Mouse (Mus musculus): ENCODE results near the gene Rab36. TPM values are rescaled to one million over a fixed set of nuclear protein-coding genes. Genes with fewer than 3 reads are reported as not detected.
A peak's percentile ranks its signal among the peaks of the same experiment; 100 is the strongest.

Rab36 gene
- polyA plus RNA-seq, 1 experiment, result 1.2 TPM

DNA sequence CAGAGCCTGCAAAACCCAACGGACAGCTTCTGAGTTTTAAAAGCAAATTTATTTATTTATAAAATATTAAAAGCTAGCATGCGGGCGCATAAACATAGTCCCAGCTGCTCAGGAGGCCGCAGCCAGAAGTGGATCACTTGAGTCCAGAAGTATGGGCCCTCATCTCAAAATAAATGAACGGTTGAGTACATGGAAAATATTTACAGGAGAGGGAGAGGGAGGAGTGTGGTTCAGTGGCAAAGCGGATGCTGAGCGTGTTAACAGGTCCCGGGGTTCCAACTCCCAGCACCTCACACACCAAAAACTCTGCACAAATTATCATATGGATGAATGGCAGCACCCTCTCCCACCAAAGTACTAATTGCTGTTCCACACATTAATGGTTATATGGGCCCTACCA, 21.5 kb downstream of the Rab36 start:
- Histone ChIP-seq H3K27ac (ENCODE audit: insufficient read depth, low read length) (no peak overlapping the region), H3K36me3 (ENCODE audit: control insufficient read depth, insufficient read depth, low read length, poor library complexity, severe bottlenecking) (no peaks in the 10 kb centered on the region), H3K4me1 (ENCODE audit: control insufficient read depth, insufficient read depth, low read length) (no peaks in the 10 kb centered on the region), H3K9ac (ENCODE audit: low read depth, poor library complexity, severe bottlenecking) (no peak overlapping the region), H3K9me3 (replicated peaks; ENCODE audit: control insufficient read depth, insufficient read depth, low read length, poor library complexity, severe bottlenecking) (no peaks in the 10 kb centered on the region), H3K4me3 (ENCODE audit: low read depth, low read length) (no peak overlapping the region), H3K27me3 (ENCODE audit: control insufficient read depth, insufficient read depth, low read length, poor library complexity, severe bottlenecking) (peaks cover 2% of the 10 kb centered on the region; the same call in 1 of the 2 replicates)
- no peak for TF ChIP-seq EP300 (IDR thresholded peaks at IDR 0.05; ENCODE audit: insufficient read depth, low read depth, low read length)
- TF ChIP-seq POLR2A (IDR thresholded peaks at IDR 0.05; ENCODE audit: insufficient read depth, low read length), result no peak
- no peak for TF ChIP-seq CTCF (IDR thresholded peaks at IDR 0.05; ENCODE audit: low read depth, low read length)

- Histone ChIP-seq H3K9me3 (replicated peaks; ENCODE audit: control insufficient read depth, insufficient read depth, low read length, poor library complexity, severe bottlenecking) (no peaks in the 10 kb centered on the region), H3K27me3 (ENCODE audit: control insufficient read depth, insufficient read depth, low read length, poor library complexity, severe bottlenecking) (peaks cover 2% of the 10 kb centered on the region; the same call in 1 of the 2 replicates), H3K27ac (ENCODE audit: insufficient read depth, low read length) (no peak overlapping the region), H3K4me1 (ENCODE audit: control insufficient read depth, insufficient read depth, low read length) (no peaks in the 10 kb centered on the region), H3K4me3 (ENCODE audit: low read depth, low read length) (no peak overlapping the region), H3K36me3 (ENCODE audit: control insufficient read depth, insufficient read depth, low read length, poor library complexity, severe bottlenecking) (no peaks in the 10 kb centered on the region), H3K9ac (ENCODE audit: low read depth, poor library complexity, severe bottlenecking) (no peak overlapping the region)
- no peak for TF ChIP-seq EP300 (IDR thresholded peaks at IDR 0.05; ENCODE audit: insufficient read depth, low read depth, low read length)
- TF ChIP-seq POLR2A (IDR thresholded peaks at IDR 0.05; ENCODE audit: insufficient read depth, low read length), result no peak
- no peak for TF ChIP-seq CTCF (IDR thresholded peaks at IDR 0.05; ENCODE audit: low read depth, low read length)
Observed at GRCm38 (mm10) chr10:75058761-75059395, 22.0 kb downstream of the Rab36 start.

- TF ChIP-seq EP300 (IDR thresholded peaks at IDR 0.05; ENCODE audit: insufficient read depth, low read depth, low read length) (no peak), POLR2A (IDR thresholded peaks at IDR 0.05; ENCODE audit: insufficient read depth, low read length) (no peak), CTCF (IDR thresholded peaks at IDR 0.05; ENCODE audit: low read depth, low read length) (peak; percentile 82)
- H3K4me1 ChIP-seq (ENCODE audit: control insufficient read depth, insufficient read depth, low read length), result no peaks in the 10 kb centered on the region
- no peak overlapping the region for H3K9ac ChIP-seq (ENCODE audit: low read depth, poor library complexity, severe bottlenecking)
Observed at GRCm38 (mm10) chr10:75059396-75059795, 22.5 kb downstream of the Rab36 start.

GRCm38 (mm10) chr10:75060217-75060842, 23.5 kb downstream of the Rab36 start, which contains the start of gene Bcr:
Gene Bcr (plus strand): TSS chr10:75060592.
- H3K9ac ChIP-seq (ENCODE audit: low read depth, poor library complexity, severe bottlenecking), result peak within 1 kb of the TSS; percentile 96
- peak within 1 kb of the TSS; percentile 99 for H3K4me3 ChIP-seq (ENCODE audit: low read depth, low read length)
- H3K27me3 ChIP-seq (ENCODE audit: control insufficient read depth, insufficient read depth, low read length, poor library complexity, severe bottlenecking), result peaks cover 2% of the 10 kb centered on the region; the same call in 1 of the 2 replicates
- no peaks in the 10 kb centered on the region for H3K4me1 ChIP-seq (ENCODE audit: control insufficient read depth, insufficient read depth, low read length)
- H3K9me3 ChIP-seq (replicated peaks; ENCODE audit: control insufficient read depth, insufficient read depth, low read length, poor library complexity, severe bottlenecking), result no peaks in the 10 kb centered on the region
- no peak within 1 kb of the TSS for H3K27ac ChIP-seq (ENCODE audit: insufficient read depth, low read length)
- H3K36me3 ChIP-seq (ENCODE audit: control insufficient read depth, insufficient read depth, low read length, poor library complexity, severe bottlenecking), result no peaks in the 10 kb centered on the region
- TF ChIP-seq POLR2A (IDR thresholded peaks at IDR 0.05; ENCODE audit: insufficient read depth, low read length), result no peak
- no peak for TF ChIP-seq CTCF (IDR thresholded peaks at IDR 0.05; ENCODE audit: low read depth, low read length)
- TF ChIP-seq EP300 (IDR thresholded peaks at IDR 0.05; ENCODE audit: insufficient read depth, low read depth, low read length), result no peak

More at GRCm38 (mm10) chr10:75059396-75059795, 22.5 kb downstream of the Rab36 start:
- no peak overlapping the region for H3K4me3 ChIP-seq (ENCODE audit: low read depth, low read length)
- no peaks in the 10 kb centered on the region for H3K9me3 ChIP-seq (replicated peaks; ENCODE audit: control insufficient read depth, insufficient read depth, low read length, poor library complexity, severe bottlenecking)
- no peak overlapping the region for H3K27ac ChIP-seq (ENCODE audit: insufficient read depth, low read length)
- no peaks in the 10 kb centered on the region for H3K36me3 ChIP-seq (ENCODE audit: control insufficient read depth, insufficient read depth, low read length, poor library complexity, severe bottlenecking)
- H3K27me3 ChIP-seq (ENCODE audit: control insufficient read depth, insufficient read depth, low read length, poor library complexity, severe bottlenecking), result peaks cover 2% of the 10 kb centered on the region; the same call in 1 of the 2 replicates

- Histone ChIP-seq H3K4me3 (ENCODE audit: low read depth, low read length) (peak overlapping the region; percentile 99), H3K36me3 (ENCODE audit: control insufficient read depth, insufficient read depth, low read length, poor library complexity, severe bottlenecking) (no peaks in the 10 kb centered on the region), H3K27ac (ENCODE audit: insufficient read depth, low read length) (no peak overlapping the region), H3K27me3 (ENCODE audit: control insufficient read depth, insufficient read depth, low read length, poor library complexity, severe bottlenecking) (peaks cover 2% of the 10 kb centered on the region; the same call in 1 of the 2 replicates), H3K9me3 (replicated peaks; ENCODE audit: control insufficient read depth, insufficient read depth, low read length, poor library complexity, severe bottlenecking) (no peaks in the 10 kb centered on the region), H3K4me1 (ENCODE audit: control insufficient read depth, insufficient read depth, low read length) (no peaks in the 10 kb centered on the region), H3K9ac (ENCODE audit: low read depth, poor library complexity, severe bottlenecking) (peak overlapping the region; percentile 96)
- TF ChIP-seq POLR2A (IDR thresholded peaks at IDR 0.05; ENCODE audit: insufficient read depth, low read length), result no peak
- TF ChIP-seq CTCF (IDR thresholded peaks at IDR 0.05; ENCODE audit: low read depth, low read length), result no peak
- no peak for TF ChIP-seq EP300 (IDR thresholded peaks at IDR 0.05; ENCODE audit: insufficient read depth, low read depth, low read length)
Observed at GRCm38 (mm10) chr10:75060843-75061235, 24.0 kb downstream of the Rab36 start.

Data from ES-Bruce4 (cell line).